Comparison of ENCODE assay signal across 19 mouse cellular contexts in genomic region chr15:96902781-96903180, GRCm38 (mm10).
DNase-seq lines count a peak whose midpoint lies in the region; ATAC-seq and TF ChIP-seq lines count a peak whose summit lies in the region.
"Had no signal": no experiment of that assay in that cellular context is flagged by ENCODE, and none has a peak within 500 bp of the region (broad histone marks: within the 10 kb centered on the region; RNA-seq: fewer than 3 reads in every experiment).

No protein-coding gene starts in this region.

- no peak overlapping the region for H3K9ac ChIP-seq in embryonic facial prominence, embryonic 13.5 days
- H3K9ac ChIP-seq: forebrain, embryonic 12.5 days; heart, embryonic 12.5 days; hindbrain, embryonic 13.5 days; intestine, embryonic 15.5 days had no signal

- no peak overlapping the region for H3K27ac ChIP-seq in heart, embryonic 10.5 days
- H3K27ac ChIP-seq in embryonic facial prominence, embryonic 13.5 days: no peak overlapping the region
- no peak overlapping the region for H3K27ac ChIP-seq in left cerebral cortex, adult 2 months
- H3K27ac ChIP-seq: forebrain, embryonic 12.5 days; heart, adult 2 months; hindbrain, embryonic 13.5 days; intestine, embryonic 15.5 days had no signal

- TF ChIP-seq CTCF in left cerebral cortex, adult 2 months (IDR thresholded peaks at IDR 0.05): no peak

- ATAC-seq in embryonic facial prominence, embryonic 13.5 days (ENCODE audit: insufficient number of reproducible peaks, insufficient read depth, low FRiP score, low TSS enrichment, low read depth): no peak
- ATAC-seq: forebrain, embryonic 16.5 days; intestine, embryonic 15.5 days had no signal

- no peaks in the 10 kb centered on the region for H3K27me3 ChIP-seq in heart, embryonic 10.5 days (ENCODE audit: insufficient read depth, poor library complexity, severe bottlenecking)
- H3K27me3 ChIP-seq in embryonic facial prominence, embryonic 13.5 days: no peaks in the 10 kb centered on the region
- H3K27me3 ChIP-seq: forebrain, embryonic 12.5 days; heart, embryonic 12.5 days; hindbrain, embryonic 13.5 days; intestine, embryonic 15.5 days had no signal

- DNase-seq in heart, embryonic 10.5 days (ENCODE audit: low spot score): peak; percentile 42
- DNase-seq in heart, postnatal 25 days (ENCODE audit: low spot score): no peak
- peak; percentile 18 for DNase-seq in lung, postnatal 10 days
- DNase-seq in lung, postnatal 36 days: no peak
- DNase-seq in left cerebral cortex, adult 2 months (ENCODE audit: extremely low spot score in 1 of 2, low spot score in 2 of 2): no peak
- DNase-seq in kidney, postnatal 10 days: no peak
- DNase-seq: adrenal gland, adult 2 months; adrenal gland, postnatal 25 days; cerebellum, adult 18-20 months; cerebellum, adult 9-11 months; cerebellum, postnatal 36 days; heart, adult 2 months; heart, postnatal 36 days had no signal

- no peaks in the 10 kb centered on the region for H3K4me1 ChIP-seq in heart, embryonic 10.5 days
- H3K4me1 ChIP-seq in embryonic facial prominence, embryonic 13.5 days: 0 out of 2 replicates have a peak, but pooled peaks cover 4% of the 10 kb centered on the region
- H3K4me1 ChIP-seq: forebrain, embryonic 12.5 days; heart, embryonic 12.5 days; hindbrain, embryonic 13.5 days; intestine, embryonic 15.5 days had no signal

- H3K4me2 ChIP-seq in embryonic facial prominence, embryonic 13.5 days: peak overlapping the region; percentile 30; the same call in 1 of the 2 replicates
- H3K4me2 ChIP-seq: forebrain, embryonic 12.5 days; heart, embryonic 12.5 days; hindbrain, embryonic 13.5 days; intestine, embryonic 15.5 days had no signal

- no peaks in the 10 kb centered on the region for H3K9me3 ChIP-seq in heart, embryonic 10.5 days
- H3K9me3 ChIP-seq in embryonic facial prominence, embryonic 13.5 days: 0 out of 2 replicates have a peak, but pooled peaks cover 4% of the 10 kb centered on the region
- H3K9me3 ChIP-seq: forebrain, embryonic 12.5 days; hindbrain, embryonic 13.5 days; intestine, embryonic 15.5 days had no signal

- intact Hi-C loops in heart, postnatal 25 days (cut with DNase I): no loop called here
- intact Hi-C loops in left cerebral cortex, adult 2 months (cut with DNase I): no loop called here

- H3K4me3 ChIP-seq in heart, embryonic 10.5 days: no peak overlapping the region
- no peak overlapping the region for H3K4me3 ChIP-seq in embryonic facial prominence, embryonic 13.5 days
- H3K4me3 ChIP-seq in left cerebral cortex, adult 2 months: no peak overlapping the region
- H3K4me3 ChIP-seq: forebrain, embryonic 12.5 days; heart, adult 2 months; heart, embryonic 12.5 days; hindbrain, embryonic 13.5 days; intestine, embryonic 15.5 days had no signal

- WGBS in heart, embryonic 10.5 days: 83% methylated on average over 8 of the region's 8 CpGs
- WGBS in embryonic facial prominence, embryonic 13.5 days: 44% methylated on average over 8 of the region's 8 CpGs

- no peaks in the 10 kb centered on the region for H3K36me3 ChIP-seq in heart, embryonic 10.5 days
- no peaks in the 10 kb centered on the region for H3K36me3 ChIP-seq in embryonic facial prominence, embryonic 13.5 days
- H3K36me3 ChIP-seq: forebrain, embryonic 12.5 days; heart, embryonic 12.5 days; hindbrain, embryonic 13.5 days; intestine, embryonic 15.5 days had no signal

Comparison
In these comparisons a context has a peak if more than half of its experiments do, and no peak if none do; other contexts are left out.
1. DNase-seq: peak in heart, embryonic 10.5 days (single experiment) and lung, postnatal 10 days (single experiment); none in heart, postnatal 25 days (single experiment), lung, postnatal 36 days (single experiment), left cerebral cortex, adult 2 months (0 of 2) and kidney, postnatal 10 days (single experiment).